Mouse (Mus musculus): Measurements from ENCODE around the gene Lrrc8d. TPM values are rescaled to one million over a fixed set of nuclear protein-coding genes. Genes with fewer than 3 reads are reported as not detected.

The Lrrc8d gene
- polyA plus RNA-seq, 1 experiment from 2014 or later = 14.5 TPM

- Histone ChIP-seq H3K4me3 (ENCODE audit: low read depth, low read length) (no peak overlapping the region), H3K9me3 (ENCODE audit: control insufficient read depth) (no peaks in the 10 kb centered on the region), H3K36me3 (ENCODE audit: control insufficient read depth, insufficient read depth) (no peaks in the 10 kb centered on the region), H3K27me3 (replicated peaks; ENCODE audit: control insufficient read depth, insufficient read depth, low read length) (no peaks in the 10 kb centered on the region), H3K9ac (ENCODE audit: low read depth, low read length) (no peak overlapping the region), H3K27ac (ENCODE audit: low read depth, low read length) (no peak overlapping the region), H3K4me1 (replicated peaks; ENCODE audit: control insufficient read depth, insufficient read depth, low read length) (no peaks in the 10 kb centered on the region; the same call in 1 of the 2 replicates), H3K4me2 (replicated peaks; ENCODE audit: low read depth) (no peak overlapping the region)
- WGBS = 70% methylated on average over 13 of the region's 13 CpGs
- ATAC-seq = no peak
- 0 out of 2 replicates have a peak, but pooled peaks have one; percentile 8 for TF ChIP-seq CTCF (IDR thresholded peaks at IDR 0.05; ENCODE audit: low read depth)
Observed at GRCm38 (mm10) chr5:105839740-105840310, 140.1 kb downstream of the Lrrc8d start.

- Histone ChIP-seq H3K4me3 (ENCODE audit: low read depth, low read length) (no peak overlapping the region), H3K9ac (ENCODE audit: low read depth, low read length) (no peak overlapping the region), H3K36me3 (ENCODE audit: control insufficient read depth, insufficient read depth) (no peaks in the 10 kb centered on the region), H3K27ac (ENCODE audit: low read depth, low read length) (no peak overlapping the region), H3K4me1 (replicated peaks; ENCODE audit: control insufficient read depth, insufficient read depth, low read length) (no peaks in the 10 kb centered on the region), H3K27me3 (replicated peaks; ENCODE audit: control insufficient read depth, insufficient read depth, low read length) (no peaks in the 10 kb centered on the region), H3K9me3 (ENCODE audit: control insufficient read depth) (no peaks in the 10 kb centered on the region), H3K4me2 (replicated peaks; ENCODE audit: low read depth) (no peak overlapping the region)
- WGBS = 70% methylated on average over 10 of the region's 10 CpGs
- TF ChIP-seq CTCF (IDR thresholded peaks at IDR 0.05; ENCODE audit: low read depth) = no peak
- no peak for ATAC-seq
Observed at GRCm38 (mm10) chr5:105844044-105844753, 144.4 kb downstream of the Lrrc8d start.

- ATAC-seq = no peak
- no peak overlapping the region for H3K4me3 ChIP-seq (ENCODE audit: low read depth, low read length)
- no peak overlapping the region for H3K4me2 ChIP-seq (replicated peaks; ENCODE audit: low read depth)
- no peaks in the 10 kb centered on the region for H3K9me3 ChIP-seq (ENCODE audit: control insufficient read depth)
- no peak overlapping the region for H3K27ac ChIP-seq (ENCODE audit: low read depth, low read length)
- H3K9ac ChIP-seq (ENCODE audit: low read depth, low read length) = no peak overlapping the region
- H3K27me3 ChIP-seq (replicated peaks; ENCODE audit: control insufficient read depth, insufficient read depth, low read length) = no peaks in the 10 kb centered on the region
- no peaks in the 10 kb centered on the region for H3K4me1 ChIP-seq (replicated peaks; ENCODE audit: control insufficient read depth, insufficient read depth, low read length)
- no peaks in the 10 kb centered on the region for H3K36me3 ChIP-seq (ENCODE audit: control insufficient read depth, insufficient read depth)
- 95% methylated on average over 2 of the region's 2 CpGs for WGBS
- peak; percentile 40 for TF ChIP-seq CTCF (IDR thresholded peaks at IDR 0.05; ENCODE audit: low read depth)
Observed at GRCm38 (mm10) chr5:105845041-105845440, 145.3 kb downstream of the Lrrc8d start.

- H3K4me3 ChIP-seq (ENCODE audit: low read depth, low read length) = no peak overlapping the region
- no peaks in the 10 kb centered on the region for H3K27me3 ChIP-seq (replicated peaks; ENCODE audit: control insufficient read depth, insufficient read depth, low read length)
- H3K4me1 ChIP-seq (replicated peaks; ENCODE audit: control insufficient read depth, insufficient read depth, low read length) = no peaks in the 10 kb centered on the region
- ATAC-seq = no peak
- no peak overlapping the region for H3K9ac ChIP-seq (ENCODE audit: low read depth, low read length)
- no peak overlapping the region for H3K27ac ChIP-seq (ENCODE audit: low read depth, low read length)
- WGBS = 82% methylated on average over 8 of the region's 8 CpGs
- no peak for TF ChIP-seq CTCF (IDR thresholded peaks at IDR 0.05; ENCODE audit: low read depth)
- no peaks in the 10 kb centered on the region for H3K9me3 ChIP-seq (ENCODE audit: control insufficient read depth)
- no peak overlapping the region for H3K4me2 ChIP-seq (replicated peaks; ENCODE audit: low read depth)
- no peaks in the 10 kb centered on the region for H3K36me3 ChIP-seq (ENCODE audit: control insufficient read depth, insufficient read depth)
Observed at GRCm38 (mm10) chr5:105847726-105848125, 148.0 kb downstream of the Lrrc8d start.

GRCm38 (mm10) chr5:105849222-105849621, 149.5 kb downstream of the Lrrc8d start:
- Histone ChIP-seq H3K9ac (ENCODE audit: low read depth, low read length) (no peak overlapping the region), H3K27ac (ENCODE audit: low read depth, low read length) (no peak overlapping the region), H3K9me3 (ENCODE audit: control insufficient read depth) (no peaks in the 10 kb centered on the region), H3K27me3 (replicated peaks; ENCODE audit: control insufficient read depth, insufficient read depth, low read length) (no peaks in the 10 kb centered on the region), H3K36me3 (ENCODE audit: control insufficient read depth, insufficient read depth) (no peaks in the 10 kb centered on the region), H3K4me3 (ENCODE audit: low read depth, low read length) (no peak overlapping the region), H3K4me1 (replicated peaks; ENCODE audit: control insufficient read depth, insufficient read depth, low read length) (no peaks in the 10 kb centered on the region), H3K4me2 (replicated peaks; ENCODE audit: low read depth) (no peak overlapping the region)
- TF ChIP-seq CTCF (IDR thresholded peaks at IDR 0.05; ENCODE audit: low read depth) = no peak
- WGBS = 68% methylated on average over 4 of the region's 4 CpGs
- no peak for ATAC-seq

DNA sequence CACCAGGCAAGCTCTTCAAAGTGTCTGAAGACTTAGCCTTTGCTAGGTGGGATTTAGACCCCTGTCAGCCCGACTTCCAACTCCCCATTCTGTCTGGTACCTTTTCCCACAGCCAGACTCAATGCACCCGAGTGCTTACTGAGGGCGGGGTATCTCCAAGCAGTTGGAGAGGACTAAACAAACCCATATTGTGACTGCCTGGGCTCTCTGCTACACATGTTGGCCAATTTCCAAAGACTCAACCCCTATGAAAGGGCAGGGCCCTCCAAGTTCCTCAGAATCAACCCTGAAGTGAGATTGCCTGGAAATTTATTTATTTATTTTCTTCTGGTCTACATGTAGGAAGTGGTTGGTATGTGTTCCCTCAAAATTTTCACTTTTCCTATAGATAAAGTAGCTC, 149.9 kb downstream of the Lrrc8d start:
- Histone ChIP-seq H3K27me3 (replicated peaks; ENCODE audit: control insufficient read depth, insufficient read depth, low read length) (no peaks in the 10 kb centered on the region), H3K4me1 (replicated peaks; ENCODE audit: control insufficient read depth, insufficient read depth, low read length) (no peaks in the 10 kb centered on the region), H3K4me3 (ENCODE audit: low read depth, low read length) (no peak overlapping the region), H3K9me3 (ENCODE audit: control insufficient read depth) (no peaks in the 10 kb centered on the region), H3K9ac (ENCODE audit: low read depth, low read length) (no peak overlapping the region), H3K36me3 (ENCODE audit: control insufficient read depth, insufficient read depth) (no peaks in the 10 kb centered on the region), H3K27ac (ENCODE audit: low read depth, low read length) (no peak overlapping the region), H3K4me2 (replicated peaks; ENCODE audit: low read depth) (no peak overlapping the region)
- WGBS = 40% methylated on average over 3 of the region's 3 CpGs
- ATAC-seq = no peak
- no peak for TF ChIP-seq CTCF (IDR thresholded peaks at IDR 0.05; ENCODE audit: low read depth)
